Mouse (Mus musculus): Measurements from ENCODE around the gene Cox6b2.

GRCm38 (mm10) chr7:4705098-4705497 lies 47.8 kb downstream of the Cox6b2 start:
- TF ChIP-seq POLR2A (IDR thresholded peaks at IDR 0.05; ENCODE audit: borderline replicate concordance, low read depth, low read length) (no peak), CTCF (IDR thresholded peaks at IDR 0.05; ENCODE audit: low read depth, low read length) (peak; percentile 73; the same call in 1 of the 2 replicates)
